Mouse (Mus musculus): ENCODE measurements around the gene 6030458C11Rik.

6030458C11Rik gene

DNA sequence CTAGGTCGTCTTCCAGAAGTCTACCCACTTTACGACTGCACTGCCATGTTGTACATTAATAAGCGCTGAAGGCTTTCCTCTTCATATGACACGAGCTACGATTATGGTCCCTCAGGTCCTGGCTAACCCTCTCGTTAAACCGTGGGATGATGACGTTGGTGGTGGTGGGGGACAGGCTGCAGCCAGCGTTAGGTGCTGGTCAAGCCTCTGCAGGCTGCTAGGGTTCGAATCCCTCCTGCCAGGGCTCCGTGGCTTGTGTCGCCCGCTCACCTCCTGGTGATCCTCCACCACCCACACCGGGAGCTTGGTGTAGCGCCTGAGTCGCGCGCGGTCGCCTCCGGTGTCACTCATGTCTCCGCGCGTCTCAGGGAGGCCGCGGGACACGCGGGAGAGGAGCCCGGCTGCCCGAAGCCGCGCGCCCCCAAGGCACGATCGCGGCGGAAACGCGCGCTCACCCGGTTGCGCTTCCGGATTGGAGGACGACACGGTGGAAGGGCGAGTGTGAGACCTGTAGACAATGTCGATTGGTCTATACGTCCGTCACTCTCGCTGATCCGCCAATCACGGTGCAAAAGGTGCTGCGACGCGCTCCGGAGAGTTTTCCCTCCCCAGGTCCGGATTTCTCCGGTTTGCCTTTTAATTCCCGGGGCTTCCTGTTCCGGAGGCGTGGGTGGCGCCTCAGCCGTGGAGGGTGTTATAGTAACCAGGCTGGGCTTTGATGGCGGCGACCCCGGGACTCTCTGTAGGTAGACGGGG is at the start of gene 6030458C11Rik, which contains the start of gene Drosha:
6030458C11Rik (minus strand) TSS at position 453 of the 756 bp plus-strand sequence.
Drosha (plus strand) TSS at position 619 of the 756 bp plus-strand sequence.
- peak; percentile 96 for DNase-seq (ENCODE audit: low spot score)

DNA sequence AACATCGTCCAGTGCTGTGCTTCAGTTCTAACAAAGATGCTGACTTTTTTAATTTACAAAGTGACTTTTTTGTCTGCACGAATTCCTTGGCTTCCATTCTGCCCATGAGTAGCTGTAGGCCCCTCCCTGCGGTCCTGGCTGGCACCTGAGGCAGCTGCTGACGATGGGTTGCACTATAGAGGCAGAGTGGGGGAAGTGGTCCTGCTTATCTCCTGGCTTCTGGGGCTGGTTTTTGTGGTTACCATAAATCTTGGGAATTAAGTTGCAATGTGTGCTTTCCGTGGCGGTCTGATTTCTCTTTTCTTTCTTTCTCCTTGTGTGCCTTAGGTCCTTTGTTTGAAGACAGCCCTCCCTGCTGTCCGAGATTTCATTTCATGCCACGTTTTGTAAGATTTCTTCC is 42.8 kb upstream of the 6030458C11Rik start:
- no peak for DNase-seq (ENCODE audit: low spot score)

DNA sequence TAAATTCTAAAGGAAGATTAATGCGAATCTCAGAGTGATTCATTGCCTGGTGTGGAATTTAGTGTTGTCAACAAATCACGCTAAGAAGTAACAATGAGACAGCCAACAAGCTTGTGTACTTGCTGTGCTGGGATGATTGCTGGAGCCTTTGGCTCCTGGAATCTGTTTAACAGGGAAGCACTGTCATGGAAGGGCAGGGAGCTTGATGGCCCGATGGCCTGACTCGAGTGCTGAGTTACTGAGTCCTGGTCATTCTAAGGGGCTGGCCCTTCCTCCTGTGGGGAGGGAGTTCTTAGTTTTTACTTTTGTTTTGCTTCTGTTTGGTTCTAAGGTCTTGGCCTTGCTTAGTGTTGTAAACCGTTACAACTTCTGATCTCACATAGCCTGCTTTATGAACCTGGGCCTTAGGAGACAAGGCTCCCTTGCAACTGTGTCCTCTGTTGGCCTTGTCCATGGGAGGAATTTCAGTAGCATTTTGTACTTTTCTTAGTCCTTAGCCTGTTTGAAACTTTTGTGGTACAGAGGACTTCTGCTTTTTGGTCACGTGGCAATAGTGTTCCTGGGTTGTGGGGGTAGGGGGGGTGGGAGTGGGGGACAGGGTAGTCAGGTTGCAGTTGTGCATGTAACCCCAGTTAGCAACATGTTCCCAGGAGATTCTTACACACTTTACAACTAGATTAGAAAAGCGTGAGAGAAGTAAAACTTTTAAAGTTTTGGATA is 41.3 kb upstream of the 6030458C11Rik start:
- DNase-seq (ENCODE audit: low spot score) = no peak

DNA sequence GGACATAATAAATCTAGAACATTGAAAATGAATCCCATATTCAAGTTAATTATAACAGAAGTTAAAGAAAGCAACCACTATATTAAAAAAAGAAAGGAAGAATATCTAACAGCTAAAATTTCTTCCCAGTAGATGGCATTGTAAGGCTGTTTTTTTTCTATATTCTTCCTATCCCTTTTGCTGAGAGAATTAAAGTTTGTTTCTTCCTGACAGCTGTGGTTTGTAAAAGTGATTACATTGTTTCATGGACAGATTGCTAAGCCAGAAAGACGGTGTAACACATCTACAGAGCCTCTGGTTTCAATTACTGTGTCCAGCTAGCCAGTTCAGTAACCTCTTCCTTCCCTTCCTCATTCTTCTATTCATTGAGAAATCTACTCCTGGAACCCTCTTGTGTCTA is 39.2 kb upstream of the 6030458C11Rik start:
- no peak for DNase-seq (ENCODE audit: low spot score)

DNA sequence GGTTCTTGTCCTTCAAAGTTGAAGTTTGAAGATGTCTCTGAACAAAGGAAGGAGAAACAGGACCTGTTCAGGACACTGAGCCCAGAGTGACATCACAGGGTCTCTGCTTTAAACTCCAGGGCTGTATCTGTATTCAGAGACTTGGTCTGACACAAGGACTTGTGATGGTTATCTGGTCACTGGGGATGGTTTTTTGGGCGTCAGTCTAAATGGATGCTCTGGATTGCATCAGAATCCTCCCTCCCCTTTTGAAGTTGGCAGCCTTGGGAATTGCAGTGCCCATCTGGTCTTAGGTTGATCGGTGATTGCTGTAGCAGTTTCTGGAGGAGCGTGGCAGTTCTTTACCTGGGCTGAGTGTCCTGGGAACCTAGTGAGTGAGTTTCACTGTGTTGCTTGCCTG is 37.6 kb upstream of the 6030458C11Rik start:
- no peak for DNase-seq (ENCODE audit: low spot score)

DNA sequence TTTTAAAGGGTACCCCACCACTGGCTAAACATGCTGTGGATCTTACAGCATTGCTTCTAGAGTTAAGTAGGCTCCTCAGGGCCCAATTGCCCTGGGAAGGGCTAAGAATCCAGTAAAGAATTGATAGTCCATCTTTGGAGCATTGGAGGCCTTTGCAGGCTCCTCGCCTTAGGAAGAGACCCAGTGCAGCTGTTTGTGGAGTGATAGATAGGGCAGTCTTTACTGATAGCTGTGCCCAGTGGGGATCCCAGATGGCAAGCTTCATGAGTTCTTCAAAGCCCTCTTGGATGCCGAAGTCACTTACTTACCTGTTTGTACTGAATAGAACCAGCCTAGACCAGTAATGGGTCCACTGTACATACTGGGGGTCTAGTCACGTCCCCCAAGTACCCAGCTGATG is 34.2 kb upstream of the 6030458C11Rik start:
- no peak for DNase-seq (ENCODE audit: low spot score)

DNA sequence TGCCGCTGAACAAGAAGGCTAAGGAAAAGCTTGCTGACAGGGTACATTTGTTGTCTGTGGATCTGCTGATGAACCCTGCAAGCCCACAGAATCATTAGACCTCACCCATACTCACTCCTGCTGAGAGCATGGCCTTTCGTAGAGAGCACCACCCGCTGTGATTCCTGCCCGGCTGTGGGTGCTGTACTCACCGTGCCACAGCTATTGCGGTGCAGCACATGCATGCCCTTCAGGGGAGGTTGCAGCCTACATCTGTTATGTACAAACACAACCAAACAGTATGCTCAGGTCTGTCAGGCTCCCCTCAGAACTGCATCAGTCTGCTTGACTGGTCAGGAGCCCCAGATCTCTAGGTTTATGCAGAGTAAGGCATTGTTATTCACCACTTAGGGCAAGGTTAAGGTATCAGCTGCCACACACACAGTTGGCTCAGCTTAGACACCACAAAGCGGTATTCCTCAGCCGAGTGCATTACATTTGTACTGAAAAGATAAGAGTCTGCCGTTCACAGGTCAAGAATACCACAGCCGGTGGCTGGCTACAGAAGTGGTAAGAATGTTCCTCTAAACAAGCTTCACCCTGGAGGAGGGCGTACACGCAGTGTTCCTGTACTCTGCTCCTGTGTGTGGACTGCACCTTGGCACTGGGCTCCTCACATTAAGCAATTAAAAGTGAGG is 33.5 kb upstream of the 6030458C11Rik start:
- no peak for DNase-seq (ENCODE audit: low spot score)

DNA sequence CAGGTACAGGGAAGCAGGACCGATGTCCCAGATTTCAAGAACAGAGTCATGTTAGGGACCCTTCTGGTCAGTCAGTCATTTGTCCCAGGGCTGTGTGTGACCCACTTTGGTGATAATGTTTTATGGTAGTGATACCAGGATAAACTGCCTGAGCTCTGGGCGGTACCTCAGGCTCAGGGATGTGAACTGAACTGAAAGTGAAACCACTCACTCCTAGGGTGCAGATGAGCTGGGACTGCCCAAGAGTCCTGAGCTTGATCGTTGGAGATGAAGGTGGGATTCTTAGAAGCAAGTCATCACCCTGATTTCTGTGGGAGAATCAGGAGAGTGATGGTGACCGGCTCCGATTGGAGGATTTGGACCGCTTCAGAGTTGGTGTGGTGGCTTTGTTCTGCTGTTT is 32.3 kb upstream of the 6030458C11Rik start:
- DNase-seq (ENCODE audit: low spot score) = no peak

DNA sequence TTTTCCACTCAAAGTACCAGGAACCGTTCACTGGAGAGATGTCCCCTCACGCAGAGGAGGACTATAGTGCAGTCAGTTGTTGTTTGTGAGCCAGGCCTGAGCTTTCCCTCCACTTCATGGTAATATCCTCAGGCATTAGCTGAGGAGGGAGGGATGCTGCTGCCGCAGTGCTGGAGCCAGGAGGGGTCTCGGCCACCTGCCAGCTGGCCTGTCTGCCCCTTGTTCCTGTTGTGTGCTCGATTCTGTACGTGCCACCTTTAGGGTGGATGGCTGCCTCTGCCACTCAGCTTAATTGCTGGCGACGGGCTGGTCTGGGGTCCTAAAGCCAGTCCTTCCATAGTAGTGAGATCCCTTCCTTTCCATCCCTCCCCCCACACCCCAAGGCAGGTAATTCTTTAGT is 29.0 kb upstream of the 6030458C11Rik start:
- no peak for DNase-seq (ENCODE audit: low spot score)

DNA sequence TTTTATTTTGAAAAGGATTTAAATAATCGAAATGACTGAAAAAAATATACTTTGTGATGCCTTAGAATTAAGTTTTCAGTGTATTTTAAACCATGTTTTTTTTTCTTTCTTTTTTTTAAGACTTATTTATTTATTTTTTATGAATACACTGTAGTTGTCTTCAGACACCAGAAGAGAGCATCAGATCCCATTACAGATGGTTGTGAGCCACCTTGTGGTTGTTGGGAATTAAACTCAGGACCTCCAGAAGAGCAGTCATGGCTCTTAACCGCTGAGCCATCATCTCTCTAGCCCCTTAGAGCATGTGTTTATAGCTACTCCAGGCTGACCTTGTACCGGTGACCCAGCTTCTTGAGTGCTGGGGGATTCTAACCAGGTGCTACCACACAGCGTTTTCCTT is 24.9 kb upstream of the 6030458C11Rik start:
- DNase-seq (ENCODE audit: low spot score) = no peak

DNA sequence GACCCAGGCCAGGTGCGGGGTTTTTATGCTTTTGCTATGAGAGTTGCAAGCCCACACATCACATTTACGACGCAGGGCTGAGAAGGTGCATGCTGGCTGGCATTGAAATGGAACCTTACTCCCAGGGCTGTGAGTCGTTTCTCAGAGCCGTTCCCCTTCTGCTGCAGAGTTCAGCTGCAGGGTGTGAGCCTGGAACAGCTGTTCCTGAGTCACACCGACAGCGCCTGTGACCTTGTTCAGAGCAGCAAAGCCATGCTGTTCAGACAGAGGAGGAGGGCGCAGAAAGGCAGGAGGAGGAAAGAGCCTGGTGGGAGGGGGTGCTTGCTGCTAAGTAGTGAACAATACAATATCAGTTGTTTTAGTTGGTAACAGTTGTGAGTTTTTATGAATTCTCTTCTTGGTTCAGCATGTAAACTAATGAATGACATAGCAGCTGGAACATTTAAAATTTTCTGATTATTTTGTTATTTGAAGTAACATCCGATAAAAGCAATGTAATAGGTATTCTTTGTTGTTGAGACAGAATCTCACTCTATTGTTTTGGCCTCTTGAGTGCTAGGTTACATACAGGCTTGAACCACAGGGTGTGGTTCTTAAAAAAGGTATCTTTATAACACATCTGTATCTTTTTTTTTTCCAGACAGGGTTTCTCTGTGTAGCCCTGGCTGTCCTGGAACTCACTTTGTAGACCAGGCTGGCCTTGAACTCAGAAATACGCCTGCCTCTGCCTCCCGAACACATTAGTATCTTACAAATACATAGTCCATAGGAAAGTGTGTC is 23.9 kb upstream of the 6030458C11Rik start:
- DNase-seq (ENCODE audit: low spot score) = no peak

DNA sequence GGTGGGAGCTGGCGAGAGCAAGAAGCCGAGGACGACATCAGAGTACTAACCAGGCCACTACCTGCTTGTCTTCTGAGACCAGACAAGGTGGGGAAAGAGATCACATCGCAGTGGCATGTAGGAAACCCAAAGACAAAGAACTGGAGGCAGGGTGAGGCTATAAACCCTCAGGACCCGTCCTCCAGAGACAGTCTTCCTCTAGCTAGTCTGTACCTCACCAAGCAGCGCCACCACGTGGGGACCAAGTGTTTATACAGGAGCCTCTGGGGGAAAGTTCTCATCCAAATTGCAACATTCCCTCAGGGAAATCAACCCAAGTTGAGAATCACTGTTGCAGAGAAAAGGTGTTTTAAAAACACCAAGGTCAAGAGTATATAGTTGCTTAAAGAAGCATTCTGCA is 18.4 kb upstream of the 6030458C11Rik start:
- DNase-seq (ENCODE audit: low spot score) = no peak

DNA sequence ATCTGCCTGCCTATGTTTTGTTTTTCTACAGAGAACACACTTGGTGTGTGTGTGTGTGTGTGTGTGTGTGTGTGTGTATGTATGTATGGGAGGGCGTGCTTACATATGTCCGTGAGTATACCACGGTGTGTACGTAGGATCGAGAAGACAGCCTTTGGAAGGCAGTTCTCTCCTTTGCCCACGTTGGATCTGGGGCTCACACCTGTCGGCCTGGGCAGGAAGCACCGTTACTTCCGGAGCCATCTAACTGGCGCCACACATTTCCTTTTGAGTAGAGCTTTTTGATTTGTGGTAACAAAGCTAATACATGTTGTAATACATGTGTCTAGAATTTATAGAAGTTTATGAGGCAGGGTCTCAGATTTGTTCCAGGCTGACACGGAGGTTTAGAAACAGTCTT is 16.3 kb upstream of the 6030458C11Rik start:
- DNase-seq (ENCODE audit: low spot score) = no peak

DNA sequence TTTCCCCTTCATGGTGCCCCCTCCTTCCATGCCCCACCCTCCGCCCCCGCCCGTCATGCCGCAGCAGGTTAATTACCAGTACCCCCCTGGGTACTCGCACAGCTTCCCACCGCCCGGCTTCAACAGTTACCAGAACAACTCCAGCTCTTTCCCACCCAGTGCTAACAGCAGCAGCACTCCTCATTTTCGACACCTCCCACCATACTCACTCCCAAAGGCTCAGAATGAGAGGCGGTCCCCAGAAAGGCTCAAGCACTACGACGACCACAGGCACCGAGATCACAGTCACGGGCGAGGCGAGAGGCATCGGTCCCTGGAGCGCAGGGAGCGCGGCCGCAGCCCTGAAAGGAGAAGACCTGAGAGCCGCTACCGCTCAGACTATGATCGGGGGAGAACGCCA is 9.8 kb upstream of the 6030458C11Rik start:
- DNase-seq (ENCODE audit: low spot score) = no peak

DNA sequence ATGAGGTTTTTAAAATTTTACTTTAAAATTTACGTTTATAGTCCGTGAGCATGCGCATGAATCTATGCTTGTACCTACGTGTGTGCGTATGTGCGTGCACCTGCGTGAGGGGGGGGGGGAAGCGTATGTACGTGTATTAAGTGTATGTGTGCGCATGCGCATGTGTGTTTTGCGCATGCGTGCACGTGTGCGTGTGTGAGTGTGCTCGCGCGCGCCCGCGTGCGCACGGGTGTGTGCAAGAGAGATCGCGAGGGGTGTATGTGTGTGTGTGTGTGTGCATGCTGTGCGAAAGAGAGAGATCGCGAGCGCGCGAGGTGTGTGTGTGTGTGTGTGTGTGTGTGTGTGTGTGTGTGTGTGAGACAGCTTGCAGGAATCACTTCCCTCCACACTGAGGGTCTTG is 8.9 kb upstream of the 6030458C11Rik start:
- DNase-seq (ENCODE audit: low spot score) = no peak

DNA sequence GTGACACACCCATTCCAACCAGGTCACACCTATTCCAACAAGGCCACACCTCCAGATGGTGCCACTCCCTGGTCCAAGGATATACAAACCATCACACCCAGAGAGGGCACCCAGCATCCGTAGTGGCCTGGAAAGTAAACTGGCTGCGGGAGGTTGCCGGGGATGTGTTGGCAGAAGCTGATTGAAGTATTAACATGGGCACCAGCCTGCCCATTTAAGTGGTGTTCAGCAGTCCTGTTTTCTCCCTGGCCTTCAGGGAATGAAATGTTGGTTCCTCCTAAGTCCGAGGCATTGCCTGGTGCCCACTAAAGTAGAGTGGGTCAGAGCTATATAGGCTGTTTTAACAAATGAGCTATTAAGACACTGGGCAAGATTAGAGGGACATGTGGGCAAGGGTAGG is 8.2 kb upstream of the 6030458C11Rik start:
- no peak for DNase-seq (ENCODE audit: low spot score)

DNA sequence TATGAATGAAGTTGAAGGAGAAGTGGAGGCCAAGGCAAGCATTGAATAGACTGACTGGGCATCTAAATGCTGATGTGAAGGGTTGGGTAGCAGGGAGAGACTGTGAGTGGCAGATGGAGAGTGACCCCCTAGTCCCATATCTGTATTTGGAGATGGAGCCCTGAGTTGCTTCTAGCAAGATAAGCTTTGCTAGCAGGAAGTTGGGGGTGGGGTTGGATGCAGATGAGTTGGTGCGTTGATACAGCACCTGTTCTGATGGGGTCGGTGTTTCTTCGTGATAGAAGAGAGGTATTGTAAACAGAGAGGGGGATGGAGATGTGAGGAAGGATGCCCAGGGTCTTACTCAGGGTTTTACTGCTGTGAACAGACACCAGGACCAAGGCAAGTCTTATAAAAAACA is 5.4 kb upstream of the 6030458C11Rik start:
- no peak for DNase-seq (ENCODE audit: low spot score)

DNA sequence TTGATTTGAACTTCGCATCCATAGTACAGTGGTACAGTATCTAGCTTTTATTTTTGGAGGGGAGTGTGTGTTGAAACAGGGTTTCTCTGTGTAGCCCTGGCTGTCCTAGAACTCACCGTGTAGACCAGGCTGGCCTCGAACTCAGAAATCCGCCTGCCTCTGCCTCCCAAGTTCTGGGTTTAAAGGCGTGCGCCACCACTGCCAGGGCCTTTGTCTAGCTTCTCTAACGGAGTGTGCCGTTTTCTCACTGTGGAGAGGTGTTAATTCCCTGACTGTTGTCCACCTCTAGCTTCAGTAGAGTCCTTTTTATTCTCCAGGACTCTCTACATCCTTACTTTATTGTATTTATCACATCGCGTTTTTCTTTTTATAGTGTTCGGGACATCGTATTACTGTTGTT is 959 bp upstream of the 6030458C11Rik start:
- no peak for DNase-seq (ENCODE audit: low spot score)

DNA sequence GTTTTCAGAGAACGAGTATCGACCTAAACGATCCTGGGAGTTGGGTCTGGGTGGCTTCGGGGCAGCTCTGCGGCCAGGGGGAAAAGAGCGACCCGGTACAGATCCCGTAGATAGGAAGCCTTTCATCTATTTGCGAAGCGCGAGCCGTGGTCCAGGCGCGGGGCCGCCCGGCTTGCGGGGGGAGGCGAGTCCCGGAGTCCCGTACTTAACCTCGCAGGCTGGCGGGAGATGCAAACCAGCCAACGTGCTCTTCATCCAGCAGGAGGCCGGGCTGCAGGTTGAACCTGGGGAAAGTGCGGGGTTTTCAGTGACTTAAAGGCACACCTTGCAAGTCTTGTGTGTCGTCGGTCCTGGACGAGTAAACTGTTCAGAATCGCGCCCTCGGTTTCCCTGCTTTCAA is 516 bp upstream of the 6030458C11Rik start:
- DNase-seq (ENCODE audit: low spot score) = no peak

DNA sequence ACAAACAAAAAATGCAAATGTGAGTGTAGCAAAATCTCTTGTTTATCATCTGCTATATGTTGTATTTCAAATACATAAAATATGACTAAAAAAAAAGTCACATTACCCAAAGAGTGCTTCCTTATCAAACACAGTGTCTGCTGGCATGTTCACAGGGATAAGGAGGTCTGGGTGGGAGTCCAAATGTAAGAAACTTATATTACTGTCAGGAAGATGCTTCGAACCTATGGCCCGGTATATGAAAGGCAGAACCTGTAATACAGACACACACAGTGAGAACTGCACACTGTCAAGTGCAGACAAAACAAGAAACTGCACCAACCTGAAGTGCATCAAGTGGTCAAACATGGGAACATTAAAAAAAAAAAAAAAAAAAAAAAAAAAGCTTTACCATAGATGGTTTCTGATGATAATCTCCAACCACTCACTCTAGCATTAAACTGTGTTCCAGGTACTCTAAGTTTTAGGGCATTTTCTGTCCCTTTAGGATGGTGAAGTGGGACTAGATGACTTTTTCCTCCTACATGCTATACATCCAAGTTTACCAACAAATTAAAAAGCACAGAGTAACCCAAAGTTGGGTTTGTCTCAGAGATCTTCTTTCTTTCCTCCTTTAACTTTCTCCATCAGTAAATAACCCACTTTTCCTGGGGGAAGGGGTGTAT is 862 bp downstream of the 6030458C11Rik start:
- DNase-seq (ENCODE audit: low spot score) = no peak
